Mouse (Mus musculus) thymus, postnatal 36 days (tissue): Measurements from ENCODE around the gene Aspscr1.
"Not testable (repeated sequence)": the region's sequence is repeated elsewhere in the genome, so short reads cannot be mapped to it uniquely, and the experiment has no call there.

Experiments used
- DNase-seq, 2 experiments: peaks; one replicate each; pipeline ENCODE4 v3.0.0; 2022; ENCODE audit warnings: mixed read lengths in 2 of 2

Gene Aspscr1

GRCm38 (mm10) chr11:120719242-120719641 lies 46.5 kb downstream of the Aspscr1 start:
- no peak for DNase-seq

- DNase-seq, result no peak
Observed at GRCm38 (mm10) chr11:120719841-120720376, 47.1 kb downstream of the Aspscr1 start.

- DNase-seq, result peak; percentile 89 to 91
Observed at GRCm38 (mm10) chr11:120720450-120720849, 47.7 kb downstream of the Aspscr1 start.

- DNase-seq, result peak; percentile 55 to 69
Observed at GRCm38 (mm10) chr11:120721124-120722066, 48.6 kb downstream of the Aspscr1 start, which contains the start of gene Rac3. Rac3 (plus strand) TSS chr11:120721470.

GRCm38 (mm10) chr11:120722067-120722630 lies 49.4 kb downstream of the Aspscr1 start:
- no peak for DNase-seq

GRCm38 (mm10) chr11:120722761-120723382 lies 50.1 kb downstream of the Aspscr1 start:
- DNase-seq, result no peak

- no peak for DNase-seq
Observed at GRCm38 (mm10) chr11:120723509-120723908, 50.7 kb downstream of the Aspscr1 start.

GRCm38 (mm10) chr11:120726243-120727168 lies 53.7 kb downstream of the Aspscr1 start:
- no peak for DNase-seq

- peak in 1 of 2 experiments; percentile 32 for DNase-seq
Observed at GRCm38 (mm10) chr11:120727169-120727527, 54.4 kb downstream of the Aspscr1 start, which contains the start of gene Dcxr. Dcxr (minus strand) TSS chr11:120727281.

- DNase-seq, result no peak
Observed at GRCm38 (mm10) chr11:120727564-120727963, 54.8 kb downstream of the Aspscr1 start.

GRCm38 (mm10) chr11:120728530-120729240 lies 55.9 kb downstream of the Aspscr1 start:
- DNase-seq, result no peak

GRCm38 (mm10) chr11:120729432-120730050 lies 56.8 kb downstream of the Aspscr1 start:
- DNase-seq, result not testable (repeated sequence)

GRCm38 (mm10) chr11:120730331-120730870 lies 57.6 kb downstream of the Aspscr1 start:
- no peak for DNase-seq

GRCm38 (mm10) chr11:120731395-120731794 lies 58.6 kb downstream of the Aspscr1 start:
- no peak for DNase-seq

GRCm38 (mm10) chr11:120731858-120732680 lies 59.3 kb downstream of the Aspscr1 start, which contains the start of gene Cbr2:
Cbr2 (minus strand) TSS chr11:120732114.
- DNase-seq, result no peak

GRCm38 (mm10) chr11:120733521-120733920 lies 60.7 kb downstream of the Aspscr1 start:
- DNase-seq, result no peak

GRCm38 (mm10) chr11:120736424-120736823 lies 63.7 kb downstream of the Aspscr1 start:
- DNase-seq, result no peak

GRCm38 (mm10) chr11:120740981-120741380 lies 68.2 kb downstream of the Aspscr1 start:
- DNase-seq, result no peak

GRCm38 (mm10) chr11:120744121-120744701 lies 71.4 kb downstream of the Aspscr1 start:
- DNase-seq, result no peak
